Mouse (Mus musculus) C2C12 (cell line): Measurements from ENCODE around the gene Cox8a. TPM values are rescaled to one million over a fixed set of nuclear protein-coding genes. Genes with fewer than 3 reads are reported as not detected.

Experiments used
- H3K27me3 ChIP-seq: one replicate; pipeline ENCODE4 v1.6.1; 2011; ENCODE audit not compliant: control insufficient read depth, insufficient read depth, insufficient read length
- H3K36me3 ChIP-seq: one replicate; pipeline ENCODE4 v1.6.1; 2011; ENCODE audit not compliant: control insufficient read depth, insufficient read depth
- H3K4me3 ChIP-seq: one replicate; pipeline ENCODE4 v1.5.1; 2011; ENCODE audit warnings: mild to moderate bottlenecking, control low read depth; ENCODE audit not compliant: poor library complexity, insufficient read depth, severe bottlenecking
- H3K79me2 ChIP-seq: one replicate; pipeline ENCODE4 v1.6.1; 2011; ENCODE audit not compliant: control insufficient read depth, insufficient read depth
- H3K79me3 ChIP-seq: one replicate; pipeline ENCODE4 v1.6.1; 2011; ENCODE audit warnings: low read depth, control low read depth
- H3ac ChIP-seq: one replicate; pipeline ENCODE3; 2011; ENCODE audit warnings: low read depth; ENCODE audit not compliant: control insufficient read depth, insufficient read length
- CEBPB ChIP-seq: IDR thresholded peaks from one replicate; pipeline ENCODE4 v1.6.1; 2011; ENCODE audit warnings: low read depth, mild to moderate bottlenecking, control low read depth, moderate library complexity
- CTCF ChIP-seq: IDR thresholded peaks from one replicate; pipeline ENCODE4 v1.5.1; 2011; ENCODE audit not compliant: control insufficient read depth, insufficient read depth, insufficient read length
- FOSL1 ChIP-seq: IDR thresholded peaks from one replicate; pipeline ENCODE4 v1.8.0; 2011; ENCODE audit warnings: mild to moderate bottlenecking, low read length; ENCODE audit not compliant: poor library complexity, insufficient read depth, severe bottlenecking
- MAX ChIP-seq: IDR thresholded peaks from one replicate; pipeline ENCODE4 v1.6.1; 2011; ENCODE audit warnings: mild to moderate bottlenecking, control low read depth
- MYOD1 ChIP-seq: IDR thresholded peaks from one replicate; pipeline ENCODE4 v1.6.1; 2011; ENCODE audit warnings: low read depth; ENCODE audit not compliant: control insufficient read depth, insufficient read length
- MYOG ChIP-seq: IDR thresholded peaks from one replicate; pipeline ENCODE4 v1.6.1; 2011; ENCODE audit not compliant: control insufficient read depth, insufficient read length; ENCODE audit errors: extremely low read depth
- USF1 ChIP-seq: IDR thresholded peaks from one replicate; pipeline ENCODE4 v1.6.1; 2011; ENCODE audit warnings: low read depth, mild to moderate bottlenecking, control low read depth, moderate library complexity
- polyA plus RNA-seq: library from polyadenylated mRNA; unstranded; fragments of >200 nt; fragmentation: generic; extraction: Trizol; gene quantifications from one replicate; pipeline ENCODE4 v1.2.1, GENCODE M21; 2012; ENCODE audit warnings: missing spikeins

Cox8a gene
- polyA plus RNA-seq, 1 experiment = 960 TPM

- no peaks in the 10 kb centered on the region for H3K27me3 ChIP-seq
- H3K79me3 ChIP-seq = peaks cover 35% of the 10 kb centered on the region
- TF ChIP-seq USF1 (no peak), MYOD1 (no peak), MAX (no peak), FOSL1 (no peak), CEBPB (no peak), CTCF (no peak), MYOG (no peak)
- peaks cover 35% of the 10 kb centered on the region for H3K36me3 ChIP-seq
- no peak overlapping the region for H3ac ChIP-seq
- no peak overlapping the region for H3K4me3 ChIP-seq
- H3K79me2 ChIP-seq = peaks cover 73% of the 10 kb centered on the region
These were observed 7.3 kb downstream of the Cox8a start for GRCm38 (mm10) chr19:7209907-7210646.

GRCm38 (mm10) chr19:7205753-7206736 is 11.4 kb downstream of the Cox8a start, which contains the start of gene Otub1:
Gene Otub1 (minus strand): TSS chr19:7206316.
- peak within 1 kb of the TSS; percentile 83 for H3ac ChIP-seq
- H3K79me3 ChIP-seq = peaks cover 34% of the 10 kb centered on the region
- peak; percentile 8 for TF ChIP-seq MAX
- no peak for TF ChIP-seq CEBPB
- no peak for TF ChIP-seq CTCF
- H3K36me3 ChIP-seq = peaks cover 36% of the 10 kb centered on the region
- peak within 1 kb of the TSS; percentile 85 for H3K4me3 ChIP-seq
- peaks cover 62% of the 10 kb centered on the region for H3K79me2 ChIP-seq
- H3K27me3 ChIP-seq = no peaks in the 10 kb centered on the region

GRCm38 (mm10) chr19:7205326-7205725 is 12.1 kb downstream of the Cox8a start:
- H3K4me3 ChIP-seq = peak overlapping the region; percentile 85
- peaks cover 34% of the 10 kb centered on the region for H3K79me3 ChIP-seq
- no peaks in the 10 kb centered on the region for H3K27me3 ChIP-seq
- H3K79me2 ChIP-seq = peaks cover 55% of the 10 kb centered on the region
- H3ac ChIP-seq = peak overlapping the region; percentile 83
- no peak for TF ChIP-seq FOSL1
- no peak for TF ChIP-seq MYOD1
- TF ChIP-seq USF1 = no peak
- TF ChIP-seq MAX = no peak
- TF ChIP-seq CTCF = no peak
- no peak for TF ChIP-seq MYOG
- no peak for TF ChIP-seq CEBPB
- peaks cover 40% of the 10 kb centered on the region for H3K36me3 ChIP-seq

- peak overlapping the region; percentile 85 for H3K4me3 ChIP-seq
- no peaks in the 10 kb centered on the region for H3K27me3 ChIP-seq
- H3K36me3 ChIP-seq = peaks cover 43% of the 10 kb centered on the region
- TF ChIP-seq MAX = no peak
- TF ChIP-seq USF1 = no peak
- no peak for TF ChIP-seq MYOG
- TF ChIP-seq MYOD1 = no peak
- no peak for TF ChIP-seq CTCF
- TF ChIP-seq CEBPB = no peak
- TF ChIP-seq FOSL1 = no peak
- H3K79me3 ChIP-seq = peaks cover 34% of the 10 kb centered on the region
- peak overlapping the region; percentile 83 for H3ac ChIP-seq
- H3K79me2 ChIP-seq = peaks cover 51% of the 10 kb centered on the region
These were observed 12.5 kb downstream of the Cox8a start for GRCm38 (mm10) chr19:7204898-7205297.

GRCm38 (mm10) chr19:7200427-7200826 is 17.0 kb downstream of the Cox8a start:
- TF ChIP-seq USF1 = no peak
- TF ChIP-seq MYOD1 = no peak
- TF ChIP-seq MYOG = no peak
- TF ChIP-seq CTCF = no peak
- TF ChIP-seq CEBPB = no peak
- no peak for TF ChIP-seq MAX
- no peak for TF ChIP-seq FOSL1
- H3K79me2 ChIP-seq = peaks cover 33% of the 10 kb centered on the region
- H3ac ChIP-seq = no peak overlapping the region
- peaks cover 30% of the 10 kb centered on the region for H3K79me3 ChIP-seq
- peaks cover 72% of the 10 kb centered on the region for H3K36me3 ChIP-seq
- H3K27me3 ChIP-seq = no peaks in the 10 kb centered on the region
- no peak overlapping the region for H3K4me3 ChIP-seq
